Mouse (Mus musculus) heart, embryonic 15.5 days (tissue): ENCODE results near the gene Dpysl4. TPM values are rescaled to one million over a fixed set of nuclear protein-coding genes. Genes with fewer than 3 reads are reported as not detected.

Experiments used
- ATAC-seq: fragments of 200-750 bp; cut with Nextera tagmentation; replicated peaks from 2 replicates; pipeline ENCODE4 v1.8.0; 2017; ENCODE audit warnings: low read depth, moderate TSS enrichment; ENCODE audit not compliant: insufficient number of reproducible peaks, insufficient read depth, low FRiP score
- H3K27ac ChIP-seq: fragments of 300-500 bp; sonication (generic); 2 replicates; pipeline ENCODE4 v1.5.1; 2015; ENCODE audit warnings: mild to moderate bottlenecking, inconsistent platforms
- H3K27me3 ChIP-seq: fragments of 300-500 bp; sonication (generic); 2 replicates; pipeline ENCODE4 v1.6.1; 2015; ENCODE audit warnings: inconsistent platforms
- H3K36me3 ChIP-seq: fragments of 300-500 bp; sonication (generic); 2 replicates; pipeline ENCODE4 v1.6.1; 2015; ENCODE audit warnings: mild to moderate bottlenecking, inconsistent platforms
- H3K4me1 ChIP-seq: fragments of 300-500 bp; sonication (generic); replicated peaks from 2 replicates; pipeline ENCODE4 v1.6.1; 2015; ENCODE audit warnings: inconsistent platforms
- H3K4me2 ChIP-seq: fragments of 300-500 bp; sonication (generic); 2 replicates; pipeline ENCODE4 v1.6.1; 2015; ENCODE audit warnings: inconsistent platforms, mild to moderate bottlenecking, moderate library complexity
- H3K4me3 ChIP-seq: fragments of 300-500 bp; sonication (generic); 2 replicates; pipeline ENCODE4 v1.5.1; 2015; ENCODE audit warnings: mild to moderate bottlenecking, inconsistent platforms
- H3K9ac ChIP-seq: fragments of 300-500 bp; sonication (generic); 2 replicates; pipeline ENCODE4 v1.6.1; 2015; ENCODE audit warnings: mild to moderate bottlenecking, inconsistent platforms
- H3K9me3 ChIP-seq: fragments of 300-500 bp; sonication (generic); replicated peaks from 2 replicates; pipeline ENCODE4 v1.6.1; 2016; ENCODE audit warnings: inconsistent platforms
- WGBS: fragments of 180-500 bp; shearing (Covaris S2); methylation state at CpG from one replicate; pipeline ENCODE4 v1.1.7; 2015; ENCODE audit warnings: mixed read lengths; 5-methylcytosine and 5-hydroxymethylcytosine counted together
- polyA plus RNA-seq: library from polyadenylated mRNA; unstranded; fragments of >200 nt; fragmentation: Nextera tagmentation; extraction: Ambion mirVana; gene quantifications from 2 replicates; pipeline ENCODE4 v1.2.1, GENCODE M21; 2015

Gene Dpysl4
- polyA plus RNA-seq, 1 experiment from 2014 or later = 3.6 TPM

- Histone ChIP-seq H3K36me3 (no peaks in the 10 kb centered on the region), H3K9me3 (no peaks in the 10 kb centered on the region), H3K4me2 (peak overlapping the region; percentile 90), H3K9ac (peak overlapping the region; percentile 41), H3K27me3 (peaks cover 75% of the 10 kb centered on the region), H3K4me3 (peak overlapping the region; percentile 54), H3K4me1 (peaks cover 10% of the 10 kb centered on the region), H3K27ac (no peak overlapping the region)
- 0 out of 2 replicates have a peak, but pooled peaks have one; percentile 8 for ATAC-seq
- 4% methylated on average over 61 of the region's 61 CpGs for WGBS
Measured at GRCm38 (mm10) chr7:139086195-139087158, 676 bp downstream of the Dpysl4 start.

GRCm38 (mm10) chr7:139087801-139088200, 2.0 kb downstream of the Dpysl4 start:
- Histone ChIP-seq H3K27ac (no peak overlapping the region), H3K36me3 (no peaks in the 10 kb centered on the region), H3K9me3 (no peaks in the 10 kb centered on the region), H3K9ac (no peak overlapping the region), H3K4me1 (peaks cover 10% of the 10 kb centered on the region), H3K27me3 (peaks cover 67% of the 10 kb centered on the region), H3K4me3 (no peak overlapping the region), H3K4me2 (no peak overlapping the region)
- ATAC-seq = no peak
- WGBS = 55% methylated on average over 2 of the region's 2 CpGs

DNA sequence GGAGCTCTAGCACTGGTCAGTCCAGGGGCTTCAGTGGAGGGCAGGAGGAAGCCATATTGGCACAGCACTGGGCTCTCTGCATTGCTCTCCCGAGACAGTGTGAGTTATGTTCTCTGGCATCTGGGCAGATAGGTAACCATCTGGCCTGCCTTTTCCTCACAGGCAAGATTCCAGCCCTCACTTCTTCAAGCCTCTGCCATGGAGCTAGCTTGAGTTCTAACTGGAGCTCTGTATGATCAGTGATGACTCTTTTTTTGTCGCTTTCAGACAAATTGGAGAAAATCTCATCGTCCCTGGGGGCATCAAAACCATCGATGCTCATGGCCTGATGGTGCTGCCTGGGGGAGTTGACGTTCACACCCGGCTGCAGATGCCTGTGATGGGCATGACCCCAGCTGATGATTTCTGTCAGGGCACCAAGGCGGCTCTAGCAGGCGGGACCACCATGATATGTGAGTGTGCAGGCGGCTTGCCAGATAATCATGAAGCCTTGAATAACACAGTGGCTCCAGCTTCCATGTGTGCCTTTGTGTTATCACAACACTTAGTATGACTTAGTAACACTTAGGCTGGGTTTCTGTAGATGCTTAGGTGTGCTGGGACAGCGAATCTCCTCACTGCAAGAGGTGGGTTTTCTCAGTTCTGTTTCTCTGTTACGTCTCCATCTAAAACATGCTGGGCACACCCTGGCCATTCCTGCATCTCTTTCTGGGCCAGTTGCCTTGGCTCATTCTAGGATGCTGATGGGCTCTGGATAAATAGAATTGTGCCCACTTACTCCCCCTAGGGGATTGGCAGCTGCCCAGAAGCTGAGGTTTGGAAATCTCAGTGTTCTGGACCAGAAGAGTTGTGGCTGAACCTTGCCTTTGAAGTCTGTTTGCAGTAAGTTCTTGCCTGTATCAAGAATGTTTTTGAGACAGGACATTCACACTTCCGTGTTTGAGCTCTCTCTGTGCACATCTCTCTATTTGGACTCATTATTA, 4.4 kb downstream of the Dpysl4 start:
- 69% methylated on average over 12 of the region's 12 CpGs for WGBS
- H3K4me1 ChIP-seq = peaks cover 10% of the 10 kb centered on the region
- no peaks in the 10 kb centered on the region for H3K36me3 ChIP-seq
- H3K9ac ChIP-seq = no peak overlapping the region
- H3K27ac ChIP-seq = no peak overlapping the region
- no peaks in the 10 kb centered on the region for H3K9me3 ChIP-seq
- H3K4me3 ChIP-seq = no peak overlapping the region
- ATAC-seq = no peak
- H3K4me2 ChIP-seq = no peak overlapping the region
- peaks cover 45% of the 10 kb centered on the region for H3K27me3 ChIP-seq

DNA sequence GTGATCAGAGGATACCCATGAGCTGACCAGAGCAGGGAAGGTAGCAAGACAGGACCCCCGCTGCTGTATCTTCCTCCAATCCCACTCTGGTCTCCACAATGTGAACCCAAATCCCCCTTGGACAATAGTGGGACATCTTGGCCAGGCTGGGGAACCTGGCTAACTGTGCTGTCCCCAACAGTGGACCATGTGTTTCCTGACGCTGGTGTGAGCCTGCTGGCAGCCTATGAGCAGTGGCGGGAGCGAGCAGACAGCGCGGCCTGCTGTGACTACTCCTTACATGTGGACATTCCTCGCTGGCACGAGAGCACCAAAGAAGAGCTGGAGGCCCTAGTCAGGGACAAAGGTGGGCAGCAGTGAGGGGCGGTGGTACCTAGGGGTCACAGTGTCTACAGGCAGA, 5.9 kb downstream of the Dpysl4 start:
- Histone ChIP-seq H3K9ac (no peak overlapping the region), H3K4me2 (no peak overlapping the region), H3K4me3 (no peak overlapping the region), H3K27me3 (peaks cover 31% of the 10 kb centered on the region), H3K36me3 (no peaks in the 10 kb centered on the region), H3K27ac (no peak overlapping the region), H3K4me1 (peaks cover 1% of the 10 kb centered on the region; the same call in 1 of the 2 replicates), H3K9me3 (no peaks in the 10 kb centered on the region)
- ATAC-seq = no peak
- WGBS = 80% methylated on average over 9 of the region's 9 CpGs

GRCm38 (mm10) chr7:139092676-139093075, 6.9 kb downstream of the Dpysl4 start:
- Histone ChIP-seq H3K36me3 (no peaks in the 10 kb centered on the region), H3K27ac (no peak overlapping the region), H3K4me2 (no peak overlapping the region), H3K9ac (no peak overlapping the region), H3K27me3 (peaks cover 21% of the 10 kb centered on the region), H3K4me1 (no peaks in the 10 kb centered on the region), H3K9me3 (no peaks in the 10 kb centered on the region), H3K4me3 (no peak overlapping the region)
- no peak for ATAC-seq
- WGBS = 85% methylated on average over 5 of the region's 5 CpGs

GRCm38 (mm10) chr7:139093124-139093523, 7.3 kb downstream of the Dpysl4 start:
- Histone ChIP-seq H3K4me2 (no peak overlapping the region), H3K4me3 (no peak overlapping the region), H3K27me3 (peaks cover 16% of the 10 kb centered on the region), H3K27ac (no peak overlapping the region), H3K9me3 (no peaks in the 10 kb centered on the region), H3K36me3 (no peaks in the 10 kb centered on the region), H3K9ac (no peak overlapping the region), H3K4me1 (no peaks in the 10 kb centered on the region)
- WGBS = 88% methylated on average over 5 of the region's 5 CpGs
- ATAC-seq = no peak

DNA sequence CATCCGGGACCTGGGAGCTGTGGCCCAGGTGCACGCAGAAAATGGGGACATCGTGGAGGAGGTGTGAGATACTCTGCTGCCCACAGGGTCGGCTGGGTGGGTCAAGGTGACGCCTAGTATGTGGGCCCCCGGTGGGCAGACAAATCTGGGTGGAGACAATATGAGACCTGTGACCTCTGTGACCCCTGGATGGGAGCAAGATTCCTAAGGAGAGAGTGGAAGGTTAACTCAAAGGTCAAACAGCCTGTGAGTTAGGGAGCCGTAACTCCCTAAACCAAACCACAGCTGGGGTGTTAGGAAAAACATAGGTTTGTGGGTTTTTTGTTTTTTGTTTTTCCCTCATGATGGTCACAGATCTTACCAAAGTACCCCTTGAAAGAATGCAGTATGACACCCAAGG, 8.0 kb downstream of the Dpysl4 start:
- no peaks in the 10 kb centered on the region for H3K4me1 ChIP-seq
- no peak overlapping the region for H3K4me2 ChIP-seq
- peaks cover 10% of the 10 kb centered on the region for H3K27me3 ChIP-seq
- no peaks in the 10 kb centered on the region for H3K36me3 ChIP-seq
- ATAC-seq = no peak
- 79% methylated on average over 7 of the region's 7 CpGs for WGBS
- no peak overlapping the region for H3K9ac ChIP-seq
- no peak overlapping the region for H3K27ac ChIP-seq
- no peak overlapping the region for H3K4me3 ChIP-seq
- H3K9me3 ChIP-seq = no peaks in the 10 kb centered on the region

DNA sequence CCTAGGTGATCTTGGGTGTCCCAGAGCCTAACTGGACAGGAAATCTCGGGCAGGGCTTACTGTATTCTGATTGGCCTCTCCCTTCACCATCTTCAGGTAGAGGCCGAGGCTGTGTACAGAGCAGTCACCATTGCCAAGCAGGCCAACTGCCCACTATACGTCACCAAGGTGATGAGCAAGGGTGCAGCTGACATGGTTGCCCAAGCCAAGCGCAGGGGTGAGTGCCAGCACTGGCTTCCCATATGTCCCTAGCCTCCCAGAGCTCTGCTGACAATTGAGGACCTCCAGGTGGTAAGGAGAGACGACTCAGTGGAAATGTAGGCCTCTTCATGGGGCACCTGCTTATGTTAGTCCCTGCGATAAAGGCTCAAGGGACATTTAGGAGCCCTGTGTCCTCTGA, 9.0 kb downstream of the Dpysl4 start:
- Histone ChIP-seq H3K9me3 (no peaks in the 10 kb centered on the region), H3K4me2 (no peak overlapping the region), H3K27me3 (no peaks in the 10 kb centered on the region), H3K36me3 (no peaks in the 10 kb centered on the region), H3K4me1 (no peaks in the 10 kb centered on the region), H3K27ac (no peak overlapping the region), H3K9ac (no peak overlapping the region), H3K4me3 (no peak overlapping the region)
- 81% methylated on average over 6 of the region's 6 CpGs for WGBS
- ATAC-seq = no peak

DNA sequence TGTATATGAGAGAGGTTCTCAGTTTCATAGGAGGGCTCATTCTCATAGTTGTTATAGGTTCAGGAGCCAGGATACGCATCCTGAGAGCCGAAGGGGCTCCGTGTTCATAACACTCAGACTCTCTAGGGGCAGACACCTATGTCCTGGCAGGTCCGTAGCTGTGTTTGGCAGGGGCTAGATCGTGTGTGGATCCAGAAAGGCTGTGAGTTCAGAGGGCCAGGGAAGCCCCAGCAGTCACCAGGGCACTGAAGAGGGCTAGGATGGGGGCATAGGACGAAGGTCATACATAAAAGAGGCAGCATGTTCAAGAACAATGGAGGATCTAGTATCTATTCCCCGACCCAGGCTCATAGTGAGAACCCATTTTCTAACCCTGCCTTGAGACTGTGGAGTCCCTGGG, 9.5 kb downstream of the Dpysl4 start:
- H3K36me3 ChIP-seq = no peaks in the 10 kb centered on the region
- no peak overlapping the region for H3K4me2 ChIP-seq
- no peak overlapping the region for H3K27ac ChIP-seq
- no peak overlapping the region for H3K9ac ChIP-seq
- H3K9me3 ChIP-seq = no peaks in the 10 kb centered on the region
- H3K27me3 ChIP-seq = no peaks in the 10 kb centered on the region
- ATAC-seq = no peak
- no peak overlapping the region for H3K4me3 ChIP-seq
- no peaks in the 10 kb centered on the region for H3K4me1 ChIP-seq
- WGBS = 84% methylated on average over 7 of the region's 7 CpGs

- Histone ChIP-seq H3K27ac (no peak overlapping the region), H3K9ac (no peak overlapping the region), H3K4me2 (no peak overlapping the region), H3K9me3 (no peaks in the 10 kb centered on the region), H3K4me3 (no peak overlapping the region), H3K36me3 (no peaks in the 10 kb centered on the region), H3K27me3 (0 out of 2 replicates have a peak, but pooled peaks cover 3% of the 10 kb centered on the region), H3K4me1 (no peaks in the 10 kb centered on the region)
- no peak for ATAC-seq
- WGBS = 76% methylated on average over 6 of the region's 6 CpGs
Measured at GRCm38 (mm10) chr7:139096399-139096798, 10.6 kb downstream of the Dpysl4 start.

DNA sequence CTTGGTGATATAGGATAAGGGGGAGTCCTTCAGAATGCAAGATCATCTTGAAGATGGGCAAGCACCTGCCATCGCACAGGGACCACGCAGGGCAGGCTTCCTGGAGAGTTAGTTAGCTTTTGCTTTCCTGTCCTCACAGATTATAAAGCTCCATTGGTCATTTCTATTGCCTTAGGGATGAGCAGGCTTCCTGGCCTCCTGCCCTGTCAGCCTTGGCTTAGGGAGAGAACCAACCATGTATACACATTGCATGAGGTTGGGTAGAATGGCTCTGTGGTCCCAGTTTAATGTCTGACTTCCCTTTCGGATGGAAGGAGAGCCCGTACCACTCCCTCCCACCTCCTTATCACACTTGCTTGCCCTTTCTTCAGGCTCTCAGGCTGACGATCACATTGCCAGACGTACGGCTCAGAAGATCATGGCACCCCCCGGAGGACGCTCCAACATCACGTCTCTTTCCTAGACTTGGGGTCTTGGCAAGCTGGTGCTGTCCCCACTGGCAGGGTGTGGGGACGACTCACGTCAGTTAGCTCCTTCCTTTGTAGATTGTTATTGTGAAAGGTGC, 14.8 kb downstream of the Dpysl4 start:
- no peak for ATAC-seq
- Histone ChIP-seq H3K9ac (no peak overlapping the region), H3K36me3 (no peaks in the 10 kb centered on the region), H3K4me2 (no peak overlapping the region), H3K4me3 (no peak overlapping the region), H3K27me3 (0 out of 2 replicates have a peak, but pooled peaks cover 3% of the 10 kb centered on the region), H3K27ac (no peak overlapping the region), H3K9me3 (no peaks in the 10 kb centered on the region), H3K4me1 (no peaks in the 10 kb centered on the region)
- WGBS = 59% methylated on average over 12 of the region's 12 CpGs
